Mouse (Mus musculus) hindbrain, postnatal 0 days (tissue): ENCODE measurements around the gene Dnhd1. TPM values are rescaled to one million over a fixed set of nuclear protein-coding genes. Genes with fewer than 3 reads are reported as not detected.

Source experiments
- ATAC-seq: fragments of 200-750 bp; cut with Nextera tagmentation; 2 replicates; pipeline ENCODE4 v1.8.0; 2017; ENCODE audit warnings: mild to moderate bottlenecking, moderate TSS enrichment, moderate library complexity
- DNase-seq: peaks from one replicate; pipeline ENCODE4 v3.0.0-alpha.2; 2015; ENCODE audit warnings: low spot score
- H3K27ac ChIP-seq: fragments of 300-500 bp; sonication (generic); 2 replicates; pipeline ENCODE4 v1.5.1; 2014; ENCODE audit warnings: mild to moderate bottlenecking
- H3K27me3 ChIP-seq: fragments of 300-500 bp; sonication (generic); 2 replicates; pipeline ENCODE4 v1.6.1; 2014; ENCODE audit warnings: low read length, mixed read lengths; ENCODE audit not compliant: insufficient read depth
- H3K36me3 ChIP-seq: fragments of 300-500 bp; sonication (generic); 2 replicates; pipeline ENCODE4 v1.6.1; 2014; ENCODE audit warnings: low read length, mixed read lengths; ENCODE audit not compliant: insufficient read depth
- H3K4me1 ChIP-seq: fragments of 300-500 bp; sonication (generic); 2 replicates; pipeline ENCODE4 v1.6.1; 2014; ENCODE audit warnings: antibody characterized with exemption, low read length, mixed read lengths; ENCODE audit not compliant: insufficient read depth
- H3K4me2 ChIP-seq: fragments of 300-500 bp; sonication (generic); 2 replicates; pipeline ENCODE4 v1.6.1; 2014; ENCODE audit warnings: low read depth, mild to moderate bottlenecking, low read length, moderate library complexity, mixed read lengths
- H3K4me3 ChIP-seq: fragments of 300-500 bp; sonication (generic); 2 replicates; pipeline ENCODE4 v1.5.1; 2014; ENCODE audit warnings: low read length
- H3K9ac ChIP-seq: fragments of 300-500 bp; sonication (generic); replicated peaks from 2 replicates; pipeline ENCODE4 v1.6.1; 2014; ENCODE audit warnings: mild to moderate bottlenecking, low read length, moderate library complexity, mixed read lengths
- H3K9me3 ChIP-seq: fragments of 300-500 bp; sonication (generic); 2 replicates; pipeline ENCODE4 v1.6.1; 2016; ENCODE audit warnings: low read length, mixed read lengths
- CTCF ChIP-seq: IDR thresholded peaks from 2 replicates; pipeline ENCODE4 v1.5.1; 2016; ENCODE audit warnings: antibody characterized with exemption, control low read depth, low read depth
- WGBS: fragments of 180-500 bp; shearing (Covaris S2); extraction: QIAGEN DNeasy Blood & Tissue Kit; methylation state at CpG from one replicate; pipeline ENCODE4 v1.1.7; 2014; 5-methylcytosine and 5-hydroxymethylcytosine counted together
- polyA plus RNA-seq: library from polyadenylated mRNA; unstranded; fragments of >200 nt; fragmentation: Nextera tagmentation; extraction: Ambion mirVana; gene quantifications from 2 replicates; pipeline ENCODE4 v1.2.1, GENCODE M21; 2015
- total RNA-seq: library from RNA; depleted of rRNA; stranded (reverse); fragments of >200 nt; gene quantifications from 2 replicates; pipeline ENCODE4 v1.2.3, GENCODE M21; 2014

The Dnhd1 gene
- total and polyA plus RNA-seq, 2 experiments from 2014 or later: 1.0 to 5.4 TPM

GRCm38 (mm10) chr7:105743926-105744590 lies 93.4 kb downstream of the Dnhd1 start, which contains the start of gene Taf10:
Gene Taf10, minus strand, starts transcription at chr7:105744361.
- H3K27ac ChIP-seq: peak within 1 kb of the TSS; percentile 83
- no peaks in the 10 kb centered on the region for H3K4me1 ChIP-seq
- H3K36me3 ChIP-seq: peaks cover 22% of the 10 kb centered on the region
- TF ChIP-seq CTCF: peak; percentile 55
- H3K27me3 ChIP-seq: no peaks in the 10 kb centered on the region
- no peaks in the 10 kb centered on the region for H3K9me3 ChIP-seq
- H3K9ac ChIP-seq: peak within 1 kb of the TSS; percentile 87
- ATAC-seq: peak; percentile 97
- under 1% methylated on average over 64 of the region's 67 CpGs for WGBS
- peak within 1 kb of the TSS; percentile 91 for H3K4me3 ChIP-seq
- peak within 1 kb of the TSS; percentile 84 for H3K4me2 ChIP-seq
- DNase-seq: peak; percentile 94

DNA sequence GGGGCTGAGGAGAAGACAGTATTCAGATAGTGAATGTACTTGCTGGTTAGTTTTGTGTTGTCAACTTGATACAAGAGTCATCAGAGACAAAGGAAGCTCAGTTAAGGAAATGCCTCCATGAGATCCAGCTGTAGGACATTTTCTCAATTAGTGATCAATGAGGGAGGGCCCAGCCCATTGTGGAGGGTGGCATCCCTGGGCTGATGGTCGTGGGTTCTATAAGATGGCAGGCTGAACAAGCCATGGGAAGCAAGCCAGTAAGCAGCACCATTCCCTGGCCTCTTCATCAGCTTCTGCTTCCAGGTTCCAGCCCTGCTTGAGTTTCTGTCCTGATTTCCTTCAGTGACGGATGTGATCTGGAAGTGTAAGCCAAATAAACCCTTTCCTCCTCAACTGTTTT lies 97.1 kb downstream of the Dnhd1 start:
- Histone ChIP-seq H3K4me3 (no peak overlapping the region), H3K27ac (no peak overlapping the region), H3K36me3 (no peaks in the 10 kb centered on the region), H3K9me3 (no peaks in the 10 kb centered on the region), H3K9ac (no peak overlapping the region), H3K27me3 (no peaks in the 10 kb centered on the region), H3K4me1 (no peaks in the 10 kb centered on the region), H3K4me2 (no peak overlapping the region)
- ATAC-seq (no peak), DNase-seq (no peak)
- 72% methylated on average over 2 of the region's 2 CpGs for WGBS
- TF ChIP-seq CTCF: no peak

DNA sequence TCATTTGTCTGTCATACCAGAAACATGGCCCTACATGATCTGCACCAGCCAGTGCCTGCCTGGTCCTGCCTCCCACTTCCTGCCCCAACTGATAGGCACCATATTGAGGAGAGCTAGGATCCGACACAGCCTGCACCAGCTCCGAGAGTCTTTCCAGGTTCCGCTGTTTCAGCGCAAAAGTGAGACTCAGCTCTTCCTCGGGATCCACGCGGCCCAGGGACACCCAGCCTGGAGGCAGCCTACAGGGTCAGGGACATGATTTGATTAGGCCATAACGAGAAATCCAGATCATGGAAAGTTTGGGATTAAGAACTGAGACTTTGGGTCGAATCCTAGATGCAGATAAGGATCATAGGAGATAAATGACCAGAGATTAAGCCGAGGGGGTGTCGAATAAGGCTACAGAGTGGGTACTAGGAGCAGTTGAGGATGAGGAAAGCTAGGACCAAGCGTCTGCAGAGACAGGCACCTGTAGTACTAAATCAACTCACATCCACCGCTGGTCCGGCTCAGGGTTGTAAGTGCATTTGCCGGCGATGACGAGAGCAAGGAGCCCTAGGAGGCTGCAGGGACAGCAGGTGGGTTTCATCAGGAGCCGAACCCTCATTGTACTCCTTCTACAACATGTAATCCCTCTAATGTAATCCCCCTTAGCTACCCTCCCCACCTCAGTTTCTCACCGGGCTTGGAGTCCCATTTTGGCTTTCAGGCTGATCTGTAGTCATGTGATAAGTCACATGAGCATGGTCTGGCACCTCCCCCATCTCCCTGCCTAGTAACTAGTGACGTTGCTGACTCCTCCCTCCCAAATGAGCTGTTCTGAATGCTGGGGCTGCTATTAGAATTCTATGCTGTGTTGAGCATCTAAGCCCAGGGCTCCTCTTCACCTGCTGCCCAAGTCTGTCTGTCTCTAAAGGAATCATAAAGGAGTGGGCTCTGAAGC lies 101.1 kb downstream of the Dnhd1 start, which contains the start of gene Tpp1:
TSS of gene Tpp1 (minus strand) at position 745 of the 943 bp plus-strand sequence.
- DNase-seq (peak; percentile 94), ATAC-seq (peak; percentile 95)
- WGBS: 21% methylated on average over 20 of the region's 20 CpGs

GRCm38 (mm10) chr7:105752716-105753115 lies 102.1 kb downstream of the Dnhd1 start:
- peak; percentile 37 for DNase-seq
- peaks cover 48% of the 10 kb centered on the region for H3K36me3 ChIP-seq
- peak; percentile 33 for ATAC-seq
- peak overlapping the region; percentile 76; the same call in 1 of the 2 replicates for H3K27ac ChIP-seq
- no peak overlapping the region for H3K9ac ChIP-seq
- H3K4me1 ChIP-seq: no peaks in the 10 kb centered on the region
- peak; percentile 40 for TF ChIP-seq CTCF
- no peaks in the 10 kb centered on the region for H3K27me3 ChIP-seq
- H3K4me3 ChIP-seq: no peak overlapping the region
- no peaks in the 10 kb centered on the region for H3K9me3 ChIP-seq
- H3K4me2 ChIP-seq: no peak overlapping the region
- 63% methylated on average over 2 of the region's 2 CpGs for WGBS

More for the DNA sequence above, 101.1 kb downstream of the Dnhd1 start, which contains the start of gene Tpp1:
- H3K27ac ChIP-seq: peak within 1 kb of the TSS; percentile 76
- no peaks in the 10 kb centered on the region for H3K9me3 ChIP-seq
- no peaks in the 10 kb centered on the region for H3K27me3 ChIP-seq
- H3K4me1 ChIP-seq: no peaks in the 10 kb centered on the region
- H3K36me3 ChIP-seq: peaks cover 38% of the 10 kb centered on the region
- H3K4me2 ChIP-seq: peak within 1 kb of the TSS; percentile 92
- H3K4me3 ChIP-seq: peak within 1 kb of the TSS; percentile 50
- peak within 1 kb of the TSS; percentile 61 for H3K9ac ChIP-seq
- TF ChIP-seq CTCF: no peak

DNA sequence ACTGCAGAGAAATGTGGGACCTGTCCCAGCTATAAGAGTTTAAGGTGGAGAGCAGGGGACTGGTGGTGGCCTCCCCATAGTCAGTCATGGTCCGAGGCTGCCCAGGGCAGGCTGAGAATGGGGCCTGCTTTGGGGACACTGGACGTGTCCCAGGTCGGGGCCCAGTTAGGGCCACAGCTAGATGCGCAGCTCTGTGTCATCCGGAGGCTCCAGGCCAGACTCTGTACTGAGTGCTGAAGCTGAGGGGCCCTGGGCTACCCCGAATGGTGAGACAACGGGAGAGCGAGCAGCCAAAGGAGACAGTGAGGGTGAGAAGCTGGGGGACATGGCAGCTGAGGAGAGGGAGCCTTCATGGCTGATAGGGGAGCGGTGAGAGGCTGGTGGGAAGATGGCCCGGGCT lies 102.7 kb downstream of the Dnhd1 start:
- WGBS: 92% methylated on average over 10 of the region's 10 CpGs
- Histone ChIP-seq H3K27me3 (no peaks in the 10 kb centered on the region), H3K4me3 (no peak overlapping the region), H3K36me3 (peaks cover 53% of the 10 kb centered on the region), H3K9ac (no peak overlapping the region), H3K4me1 (no peaks in the 10 kb centered on the region), H3K9me3 (no peaks in the 10 kb centered on the region), H3K27ac (peak overlapping the region; percentile 76; the same call in 1 of the 2 replicates), H3K4me2 (no peak overlapping the region)
- TF ChIP-seq CTCF: no peak
- ATAC-seq: no peak
- DNase-seq: no peak

DNA sequence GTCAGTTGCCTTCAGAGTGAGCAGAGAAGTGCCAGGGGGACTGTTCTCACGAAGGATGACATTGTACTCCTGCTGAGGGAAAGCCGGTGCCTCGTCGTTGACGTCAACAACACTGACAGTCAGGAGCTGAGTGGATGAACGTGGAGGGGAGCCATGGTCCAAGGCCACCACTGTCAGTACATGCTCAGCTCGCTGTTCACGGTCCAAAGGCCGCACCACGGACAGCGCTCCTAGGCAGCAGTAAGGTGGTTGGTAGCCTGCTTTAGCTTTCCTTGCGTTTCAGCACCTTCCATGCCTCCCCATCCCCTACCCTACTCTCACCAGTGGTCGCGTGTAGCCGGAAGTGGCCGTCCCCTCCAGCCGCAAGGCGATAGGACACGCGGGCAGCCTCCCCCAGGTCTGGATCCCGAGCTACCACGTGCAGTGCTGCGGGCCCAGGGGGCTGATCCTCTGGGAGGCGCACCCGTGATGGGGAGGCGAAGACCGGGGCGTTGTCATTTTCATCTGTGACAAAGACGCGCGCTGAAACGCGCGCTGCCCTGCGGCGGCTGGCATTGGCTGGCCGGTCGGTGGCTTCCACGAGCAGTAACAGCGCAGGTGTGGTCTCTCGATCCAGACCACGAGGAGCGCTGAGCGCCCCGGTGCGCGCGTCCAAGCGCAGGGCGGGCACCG lies 111.3 kb downstream of the Dnhd1 start:
- Histone ChIP-seq H3K9me3 (no peaks in the 10 kb centered on the region), H3K4me3 (no peak overlapping the region), H3K9ac (no peak overlapping the region), H3K4me1 (no peaks in the 10 kb centered on the region), H3K36me3 (peaks cover 74% of the 10 kb centered on the region), H3K4me2 (no peak overlapping the region), H3K27ac (no peak overlapping the region; the same call in 1 of the 2 replicates), H3K27me3 (no peaks in the 10 kb centered on the region)
- no peak for TF ChIP-seq CTCF
- DNase-seq (no peak), ATAC-seq (peak; percentile 19)
- WGBS: 29% methylated on average over 51 of the region's 51 CpGs
